Mouse (Mus musculus): ENCODE measurements at regions not wholly inside any gene's neighbourhood (a gene's known extent, or its start where the extent isn't known, plus 50 kb on each side); places are given as distances from the start of the nearest gene placed in this dataset.
A peak's percentile ranks its signal among the peaks of the same experiment; 100 is the strongest.
"Not testable (repeated sequence)": the region's sequence is repeated elsewhere in the genome, so short reads cannot be mapped to it uniquely, and the experiment has no call there.

- not testable (repeated sequence) for H3K36me3 ChIP-seq (ENCODE audit: control insufficient read depth); H3K4me1 ChIP-seq (ENCODE audit: control insufficient read depth); H3K4me3 ChIP-seq (replicated peaks); H3K27me3 ChIP-seq (ENCODE audit: control insufficient read depth)
- H3K9me3 ChIP-seq (ENCODE audit: control insufficient read depth, low read length), result peaks cover 13% of the 10 kb centered on the region
These were observed 197.9 kb downstream of the Samd9l start for GRCm38 (mm10) chr6:3201507-3201906.

GRCm38 (mm10) chr6:3201107-3201506 is 198.3 kb downstream of the Samd9l start:
- H3K4me3 ChIP-seq (replicated peaks), result no peak overlapping the region
- no peak for TF ChIP-seq TAL1 (IDR thresholded peaks at IDR 0.05; ENCODE audit: low read length)
- no peak for TF ChIP-seq GATA1 (IDR thresholded peaks at IDR 0.05; ENCODE audit: low read length)
- no peaks in the 10 kb centered on the region for H3K4me1 ChIP-seq (ENCODE audit: control insufficient read depth)
- H3K36me3 ChIP-seq (ENCODE audit: control insufficient read depth), result no peaks in the 10 kb centered on the region
- H3K27me3 ChIP-seq (ENCODE audit: control insufficient read depth), result no peaks in the 10 kb centered on the region
- H3K9me3 ChIP-seq (ENCODE audit: control insufficient read depth, low read length), result peaks cover 11% of the 10 kb centered on the region

- H3K4me1 ChIP-seq (ENCODE audit: control insufficient read depth); H3K27me3 ChIP-seq (ENCODE audit: control insufficient read depth); H3K36me3 ChIP-seq (ENCODE audit: control insufficient read depth); H3K4me3 ChIP-seq (replicated peaks); H3K9me3 ChIP-seq (ENCODE audit: control insufficient read depth, low read length): not testable (repeated sequence)
These were observed 198.8 kb downstream of the Samd9l start for GRCm38 (mm10) chr6:3200586-3200985.

- H3K4me1 ChIP-seq (ENCODE audit: control insufficient read depth); H3K36me3 ChIP-seq (ENCODE audit: control insufficient read depth); H3K4me3 ChIP-seq (replicated peaks); H3K27me3 ChIP-seq (ENCODE audit: control insufficient read depth); H3K9me3 ChIP-seq (ENCODE audit: control insufficient read depth, low read length): not testable (repeated sequence)
These were observed 206.9 kb downstream of the Samd9l start for GRCm38 (mm10) chr6:3192424-3192820.

- H3K4me3 ChIP-seq (replicated peaks); H3K4me1 ChIP-seq (ENCODE audit: control insufficient read depth); H3K9me3 ChIP-seq (ENCODE audit: control insufficient read depth, low read length); H3K27me3 ChIP-seq (ENCODE audit: control insufficient read depth); H3K36me3 ChIP-seq (ENCODE audit: control insufficient read depth): not testable (repeated sequence)
These were observed 207.5 kb downstream of the Samd9l start for GRCm38 (mm10) chr6:3191695-3192423.

GRCm38 (mm10) chr6:3183819-3184199 is 215.6 kb downstream of the Samd9l start:
- Histone ChIP-seq H3K4me3 (replicated peaks) (no peak overlapping the region), H3K4me1 (ENCODE audit: control insufficient read depth) (peaks cover 6% of the 10 kb centered on the region), H3K36me3 (ENCODE audit: control insufficient read depth) (no peaks in the 10 kb centered on the region), H3K9me3 (ENCODE audit: control insufficient read depth, low read length) (peaks cover 11% of the 10 kb centered on the region), H3K27me3 (ENCODE audit: control insufficient read depth) (peaks cover 6% of the 10 kb centered on the region; the same call in 1 of the 2 replicates)
- TF ChIP-seq TAL1 (IDR thresholded peaks at IDR 0.05; ENCODE audit: low read length) (no peak), GATA1 (IDR thresholded peaks at IDR 0.05; ENCODE audit: low read length) (no peak)

- H3K4me1 ChIP-seq (ENCODE audit: control insufficient read depth), result peaks cover 6% of the 10 kb centered on the region
- no peak for TF ChIP-seq GATA1 (IDR thresholded peaks at IDR 0.05; ENCODE audit: low read length)
- TF ChIP-seq TAL1 (IDR thresholded peaks at IDR 0.05; ENCODE audit: low read length), result no peak
- H3K9me3 ChIP-seq (ENCODE audit: control insufficient read depth, low read length), result peaks cover 11% of the 10 kb centered on the region
- H3K36me3 ChIP-seq (ENCODE audit: control insufficient read depth), result no peaks in the 10 kb centered on the region
- peaks cover 6% of the 10 kb centered on the region; the same call in 1 of the 2 replicates for H3K27me3 ChIP-seq (ENCODE audit: control insufficient read depth)
- peak overlapping the region; percentile 34 for H3K4me3 ChIP-seq (replicated peaks)
These were observed 216.2 kb downstream of the Samd9l start for GRCm38 (mm10) chr6:3182889-3183818.

- H3K4me3 ChIP-seq (replicated peaks), result peak overlapping the region; percentile 34
- H3K9me3 ChIP-seq (ENCODE audit: control insufficient read depth, low read length), result peaks cover 11% of the 10 kb centered on the region
- not testable (repeated sequence) for H3K36me3 ChIP-seq (ENCODE audit: control insufficient read depth); H3K27me3 ChIP-seq (ENCODE audit: control insufficient read depth); H3K4me1 ChIP-seq (ENCODE audit: control insufficient read depth)
These were observed 216.9 kb downstream of the Samd9l start for GRCm38 (mm10) chr6:3182424-3182841.

- H3K36me3 ChIP-seq (ENCODE audit: control insufficient read depth); H3K4me1 ChIP-seq (ENCODE audit: control insufficient read depth); H3K4me3 ChIP-seq (replicated peaks); H3K27me3 ChIP-seq (ENCODE audit: control insufficient read depth): not testable (repeated sequence)
- peaks cover 11% of the 10 kb centered on the region for H3K9me3 ChIP-seq (ENCODE audit: control insufficient read depth, low read length)
These were observed 219.6 kb downstream of the Samd9l start for GRCm38 (mm10) chr6:3179603-3180348.

- H3K9me3 ChIP-seq (ENCODE audit: control insufficient read depth, low read length); H3K4me3 ChIP-seq (replicated peaks); H3K4me1 ChIP-seq (ENCODE audit: control insufficient read depth); H3K36me3 ChIP-seq (ENCODE audit: control insufficient read depth); H3K27me3 ChIP-seq (ENCODE audit: control insufficient read depth): not testable (repeated sequence)
These were observed 229.9 kb downstream of the Samd9l start for GRCm38 (mm10) chr6:3169479-3169878.

GRCm38 (mm10) chr6:3166149-3166548 is 233.2 kb downstream of the Samd9l start:
- not testable (repeated sequence) for H3K36me3 ChIP-seq (ENCODE audit: control insufficient read depth); H3K4me3 ChIP-seq (replicated peaks); H3K4me1 ChIP-seq (ENCODE audit: control insufficient read depth); H3K9me3 ChIP-seq (ENCODE audit: control insufficient read depth, low read length); H3K27me3 ChIP-seq (ENCODE audit: control insufficient read depth)

GRCm38 (mm10) chr6:3151901-3152300 is 247.5 kb downstream of the Samd9l start:
- H3K4me3 ChIP-seq (replicated peaks); H3K36me3 ChIP-seq (ENCODE audit: control insufficient read depth): not testable (repeated sequence)

GRCm38 (mm10) chr6:3137823-3138222 is 261.5 kb downstream of the Samd9l start:
- not testable (repeated sequence) for H3K27me3 ChIP-seq (ENCODE audit: control insufficient read depth); H3K36me3 ChIP-seq (ENCODE audit: control insufficient read depth); H3K4me1 ChIP-seq (ENCODE audit: control insufficient read depth); H3K4me3 ChIP-seq (replicated peaks)
- H3K9me3 ChIP-seq (ENCODE audit: control insufficient read depth, low read length), result peaks cover 50% of the 10 kb centered on the region

More at GRCm38 (mm10) chr6:3151901-3152300, 247.5 kb downstream of the Samd9l start:
- H3K27me3 ChIP-seq (ENCODE audit: control insufficient read depth); H3K9me3 ChIP-seq (ENCODE audit: control insufficient read depth, low read length); H3K4me1 ChIP-seq (ENCODE audit: control insufficient read depth): not testable (repeated sequence)
